Mouse (Mus musculus) cortical plate, adult 2 months (tissue): ENCODE measurements at regions not wholly inside any gene's neighbourhood (a gene's known extent, or its start where the extent isn't known, plus 50 kb on each side); places are given as distances from the start of the nearest gene placed in this dataset.

ENCODE experiments used
- H3K27ac ChIP-seq: fragments of 200-500 bp; 2 replicates; pipeline ENCODE4 v1.5.1; 2012; ENCODE audit warnings: low read length, control low read depth, inconsistent platforms; ENCODE audit not compliant: insufficient read depth
- H3K4me1 ChIP-seq: fragments of 200-500 bp; 2 replicates; pipeline ENCODE4 v1.6.1; 2011; ENCODE audit warnings: low read length; ENCODE audit not compliant: control insufficient read depth, insufficient read depth
- H3K4me3 ChIP-seq: fragments of 200-500 bp; 2 replicates; pipeline ENCODE4 v1.5.1; 2011; ENCODE audit warnings: mild to moderate bottlenecking, low read length, control low read depth; ENCODE audit not compliant: insufficient read depth
- CTCF ChIP-seq: fragments of 200-500 bp; IDR thresholded peaks from 2 replicates; pipeline ENCODE4 v1.5.1; 2011; ENCODE audit warnings: mild to moderate bottlenecking, control low read depth, low read length; ENCODE audit not compliant: insufficient read depth; ENCODE audit errors: extremely low read depth
- POLR2A ChIP-seq: fragments of 200-500 bp; IDR thresholded peaks from 2 replicates; pipeline ENCODE4 v1.6.1; 2011; ENCODE audit warnings: mild to moderate bottlenecking, low read length, control low read depth; ENCODE audit not compliant: insufficient read depth; ENCODE audit errors: extremely low read depth

DNA sequence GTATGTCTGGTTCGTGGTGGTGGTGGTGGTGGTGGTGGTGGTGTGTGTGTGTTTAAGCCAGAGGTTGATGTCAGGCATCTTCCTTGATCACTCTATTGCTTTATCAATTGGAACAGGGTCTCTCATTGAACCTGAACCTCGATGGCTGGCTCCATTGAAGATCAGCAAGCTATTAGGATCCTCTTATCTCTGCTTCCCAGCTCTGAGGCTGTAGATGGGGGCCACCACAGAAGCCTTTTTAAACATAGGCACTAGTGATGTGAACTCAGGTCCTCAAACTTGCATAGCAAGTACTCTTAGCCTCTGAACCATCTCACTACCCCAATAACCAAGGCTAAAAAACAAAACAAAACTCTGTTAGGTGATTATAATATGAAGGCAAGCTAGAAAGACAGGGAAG lies 116.6 kb upstream of the Fn1 start:
- Histone ChIP-seq H3K4me1 (peaks cover 3% of the 10 kb centered on the region), H3K4me3 (no peak overlapping the region), H3K27ac (no peak overlapping the region)
- no peak for TF ChIP-seq CTCF
- TF ChIP-seq POLR2A, result no peak

DNA sequence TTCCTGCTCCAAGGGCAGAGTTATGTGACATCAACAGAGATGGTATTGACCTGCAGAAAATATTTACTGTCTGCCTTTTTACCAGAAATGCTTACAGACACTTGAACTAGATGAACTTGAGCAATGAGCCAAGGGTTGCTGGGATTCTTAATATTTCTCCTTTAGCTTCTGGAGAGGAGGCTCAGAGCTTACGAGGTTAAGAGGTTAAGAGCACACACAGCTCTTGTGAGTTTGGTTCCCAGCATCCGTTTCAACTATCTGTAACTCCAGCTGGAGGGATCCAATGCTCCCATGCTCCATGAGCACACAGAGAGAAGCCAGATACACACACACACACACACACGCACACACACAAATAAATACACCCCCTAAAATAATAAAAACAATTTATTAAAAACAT lies 114.7 kb upstream of the Fn1 start:
- H3K4me1 ChIP-seq, result peaks cover 3% of the 10 kb centered on the region
- H3K27ac ChIP-seq, result no peak overlapping the region
- no peak for TF ChIP-seq POLR2A
- TF ChIP-seq CTCF, result no peak
- no peak overlapping the region for H3K4me3 ChIP-seq

DNA sequence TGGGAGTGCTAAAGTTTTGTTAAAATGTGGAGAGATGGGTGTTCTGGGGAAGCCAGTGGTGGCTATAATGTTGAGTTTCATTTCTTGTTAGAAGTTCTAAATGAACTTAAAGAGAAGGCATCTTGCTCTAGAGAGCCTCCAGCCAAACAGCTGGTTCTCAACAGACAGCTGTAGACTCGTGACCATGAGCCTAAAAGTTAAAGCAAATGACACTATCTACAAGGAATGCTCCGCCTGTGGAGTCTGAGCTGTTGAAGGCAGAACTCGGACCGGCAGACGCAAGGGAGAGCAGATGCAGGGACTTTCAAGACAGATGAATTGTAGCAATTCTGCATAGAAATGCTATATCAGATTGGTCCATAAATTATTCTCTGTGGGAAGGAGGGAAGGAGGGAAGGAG lies 114.1 kb upstream of the Fn1 start:
- Histone ChIP-seq H3K4me1 (peaks cover 2% of the 10 kb centered on the region), H3K27ac (no peak overlapping the region), H3K4me3 (no peak overlapping the region)
- TF ChIP-seq CTCF (no peak), POLR2A (no peak)

DNA sequence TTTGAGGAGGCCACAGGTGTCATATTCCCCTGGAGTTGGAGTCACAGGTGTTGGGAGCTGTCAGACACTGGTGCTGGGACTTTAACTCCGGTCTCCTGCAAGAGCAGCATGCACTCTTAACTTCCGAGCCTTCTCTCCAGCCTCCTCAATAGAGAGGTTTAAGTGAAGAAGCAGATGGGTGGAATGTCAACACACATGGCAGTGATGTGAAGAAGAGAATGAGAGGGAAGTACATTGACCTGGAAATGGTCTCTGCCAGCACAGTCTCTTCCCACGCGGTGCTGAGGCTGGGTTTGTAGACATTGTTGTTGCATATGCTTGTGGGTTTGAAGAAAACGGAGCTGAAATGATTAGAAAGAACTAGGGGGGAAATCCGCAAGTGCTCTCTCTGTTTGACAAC lies 112.0 kb upstream of the Fn1 start:
- Histone ChIP-seq H3K4me3 (no peak overlapping the region), H3K27ac (no peak overlapping the region), H3K4me1 (no peaks in the 10 kb centered on the region)
- no peak for TF ChIP-seq POLR2A
- no peak for TF ChIP-seq CTCF

DNA sequence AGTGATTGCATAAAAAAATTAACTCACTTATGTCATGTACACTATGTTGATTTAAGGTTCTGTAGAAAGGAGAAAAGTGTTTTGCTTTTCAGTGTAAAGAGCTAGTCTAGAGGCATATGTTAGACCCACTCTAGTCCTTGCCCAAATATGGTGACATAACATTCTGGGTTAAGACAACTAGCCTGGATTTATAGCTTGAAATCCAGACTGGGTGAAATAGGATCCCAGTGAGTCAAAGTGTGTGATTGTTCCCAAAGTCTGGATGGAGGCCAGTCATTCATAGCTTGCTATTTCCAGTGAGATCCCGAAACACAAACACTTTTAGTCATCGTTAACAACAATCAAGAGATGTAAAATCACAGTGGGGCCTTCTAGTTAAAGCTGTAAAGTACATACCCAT lies 110.5 kb upstream of the Fn1 start:
- Histone ChIP-seq H3K4me1 (no peaks in the 10 kb centered on the region), H3K4me3 (no peak overlapping the region), H3K27ac (no peak overlapping the region)
- TF ChIP-seq POLR2A (no peak), CTCF (no peak)

DNA sequence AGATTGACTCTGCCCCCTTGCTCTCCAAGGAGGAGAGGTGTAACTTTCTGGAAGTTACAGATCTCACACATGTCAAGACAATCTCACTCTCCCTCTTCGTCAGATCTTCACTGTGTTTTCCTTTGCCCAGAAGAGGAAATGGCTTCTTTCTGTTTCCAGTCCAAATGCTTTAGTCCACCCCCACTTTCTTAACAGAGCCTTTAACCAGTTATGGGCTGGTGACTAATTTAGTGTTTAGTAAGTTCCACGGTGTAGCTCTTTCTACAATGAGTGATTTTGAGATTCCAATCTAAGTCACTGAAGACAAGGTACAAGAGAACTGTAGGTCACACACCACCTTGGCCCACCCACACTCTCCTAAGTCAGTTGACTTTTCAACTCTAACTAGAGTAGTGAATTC lies 107.3 kb upstream of the Fn1 start:
- Histone ChIP-seq H3K4me3 (no peak overlapping the region), H3K27ac (no peak overlapping the region), H3K4me1 (no peaks in the 10 kb centered on the region)
- no peak for TF ChIP-seq CTCF
- no peak for TF ChIP-seq POLR2A

DNA sequence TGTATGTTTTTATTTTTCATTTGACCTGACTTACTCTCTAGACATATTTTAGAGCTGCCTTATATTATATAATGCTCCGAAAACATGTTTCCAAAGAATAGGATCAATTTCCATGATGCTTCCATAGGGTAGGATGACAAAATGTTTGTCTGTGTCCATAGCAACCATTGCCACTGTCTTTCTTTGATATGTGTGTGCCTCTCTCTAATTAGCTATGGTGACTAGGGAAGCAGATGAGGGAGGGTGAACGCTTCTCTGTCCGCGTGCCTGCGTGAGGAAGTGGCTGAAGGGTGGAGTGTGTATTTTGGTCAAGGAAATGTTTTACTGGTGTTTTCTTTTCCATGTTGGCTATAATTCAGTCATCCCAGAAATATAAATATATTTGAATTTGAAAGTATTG lies 104.2 kb upstream of the Fn1 start:
- no peaks in the 10 kb centered on the region for H3K4me1 ChIP-seq
- TF ChIP-seq POLR2A, result no peak
- no peak for TF ChIP-seq CTCF
- no peak overlapping the region for H3K4me3 ChIP-seq
- no peak overlapping the region for H3K27ac ChIP-seq

DNA sequence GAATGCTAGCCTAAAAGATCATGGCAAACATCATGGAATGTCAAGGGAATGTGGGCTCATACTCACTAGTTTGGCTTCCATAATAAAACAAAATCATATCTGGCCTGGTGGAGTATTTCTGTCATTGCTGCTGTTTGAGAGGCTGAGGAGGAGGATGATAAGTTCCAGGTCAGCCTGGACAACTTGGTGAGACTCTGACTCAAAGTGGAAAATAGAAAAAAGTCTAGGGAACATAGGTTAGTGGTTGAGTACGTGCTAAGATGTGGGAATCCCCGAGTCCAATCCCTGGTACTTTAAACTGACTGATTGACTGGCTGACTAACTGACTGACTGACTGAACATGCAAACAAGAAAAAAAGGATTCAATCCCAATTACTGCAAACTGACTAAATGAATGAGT lies 103.2 kb upstream of the Fn1 start:
- TF ChIP-seq CTCF (no peak), POLR2A (no peak)
- H3K27ac ChIP-seq, result no peak overlapping the region
- no peak overlapping the region for H3K4me3 ChIP-seq
- H3K4me1 ChIP-seq, result no peaks in the 10 kb centered on the region

DNA sequence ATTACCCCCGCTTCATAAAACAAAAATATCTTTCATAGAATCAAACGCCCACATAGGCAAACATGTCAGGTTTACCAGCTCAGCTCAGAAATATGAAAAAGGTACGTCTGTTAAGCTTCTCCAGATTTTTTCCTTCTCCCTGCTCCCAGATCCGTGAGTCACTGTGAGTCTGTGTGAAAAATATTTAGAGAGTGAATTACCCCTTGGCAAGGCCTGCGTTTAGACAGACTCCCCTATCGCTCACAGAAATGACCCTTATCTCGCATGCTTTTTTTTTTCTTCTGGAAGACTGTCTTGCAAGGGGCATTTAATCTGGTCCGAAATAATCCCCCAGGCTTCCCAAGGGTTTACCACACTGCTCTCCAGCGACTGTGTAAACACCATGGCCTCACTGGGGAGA lies 102.4 kb upstream of the Fn1 start:
- no peak overlapping the region for H3K27ac ChIP-seq
- no peak overlapping the region for H3K4me3 ChIP-seq
- TF ChIP-seq CTCF (no peak), POLR2A (no peak)
- H3K4me1 ChIP-seq, result no peaks in the 10 kb centered on the region

DNA sequence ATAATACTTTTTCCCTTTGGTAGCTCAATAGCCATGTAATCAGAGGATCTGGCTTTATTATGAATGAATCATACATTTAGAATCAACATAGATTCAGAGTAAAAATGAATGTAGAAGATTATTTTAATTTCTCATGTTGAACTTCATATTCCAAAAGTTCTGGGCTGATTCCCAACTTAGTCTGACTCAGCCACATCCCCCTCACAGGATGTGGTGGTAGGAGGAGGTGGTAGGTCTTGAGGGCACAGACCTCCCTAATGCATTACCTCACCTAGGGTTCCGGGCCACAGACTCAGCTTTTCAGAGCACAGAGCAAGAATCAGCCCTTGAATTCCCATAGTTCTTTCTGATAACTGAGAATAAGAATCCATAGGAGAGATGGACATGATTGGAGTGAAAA lies 99.4 kb upstream of the Fn1 start:
- Histone ChIP-seq H3K4me1 (no peaks in the 10 kb centered on the region), H3K27ac (no peak overlapping the region), H3K4me3 (no peak overlapping the region)
- TF ChIP-seq CTCF, result no peak
- TF ChIP-seq POLR2A, result no peak

DNA sequence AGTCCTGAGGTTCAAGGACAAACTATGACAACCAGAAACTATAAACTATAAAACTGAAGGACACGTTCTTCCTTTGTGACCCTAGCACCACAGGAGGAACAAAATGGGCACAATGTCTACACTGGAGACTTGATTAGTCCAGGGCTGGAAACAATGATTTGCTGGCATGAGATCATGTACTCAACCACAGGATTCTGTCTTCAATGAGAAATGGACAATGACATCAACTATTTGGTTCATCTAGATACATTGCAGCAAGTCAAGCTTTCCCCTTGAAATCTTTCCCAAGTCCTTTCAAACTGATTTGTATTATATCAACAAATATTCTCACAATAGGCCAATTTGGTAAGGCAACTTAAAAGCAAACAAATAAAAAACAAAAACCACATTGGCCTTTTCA lies 98.6 kb upstream of the Fn1 start:
- Histone ChIP-seq H3K4me1 (no peaks in the 10 kb centered on the region), H3K27ac (no peak overlapping the region), H3K4me3 (no peak overlapping the region)
- TF ChIP-seq CTCF, result no peak
- TF ChIP-seq POLR2A, result no peak
